7 mouse cellular contexts compared by ENCODE assay signal in genomic region chr15:84987020-84987815, GRCm38 (mm10). TPM values are rescaled to one million over a fixed set of nuclear protein-coding genes. Genes with fewer than 3 reads are reported as not detected.
A peak's percentile ranks its signal among the peaks of the same experiment; 100 is the strongest.
DNase-seq lines count a peak whose midpoint lies in the region; ATAC-seq and TF ChIP-seq lines count a peak whose summit lies in the region.

No protein-coding gene starts in this region.

- 1% methylated on average over 53 of the region's 53 CpGs for WGBS in bone marrow, adult 2 months
- under 1% methylated on average over 52 of the region's 53 CpGs for WGBS in forebrain, embryonic 13.5 days
- WGBS in intestine, embryonic 15.5 days, result under 1% methylated on average over 46 of the region's 53 CpGs

- peak; percentile 39 for DNase-seq in thymus, postnatal 0 days (ENCODE audit: low spot score)
- no peak for DNase-seq in thymus, postnatal 14 days
- peak; percentile 35 to 56 for DNase-seq in lung, postnatal 4 days
- peak; percentile 41 to 77 for DNase-seq in spleen, postnatal 4 days (ENCODE audit: low spot score in 2 of 2)

- H3K36me3 ChIP-seq in forebrain, embryonic 13.5 days (ENCODE audit: poor library complexity, severe bottlenecking), result 0 out of 2 replicates have a peak, but pooled peaks cover 3% of the 10 kb centered on the region
- no peaks in the 10 kb centered on the region for H3K36me3 ChIP-seq in intestine, embryonic 15.5 days

- H3K4me3 ChIP-seq in bone marrow, adult 2 months (replicated peaks; ENCODE audit: control insufficient read depth, low read depth, low read length), result peak overlapping the region; percentile 87
- peak overlapping the region; percentile 90 for H3K4me3 ChIP-seq in forebrain, embryonic 13.5 days
- peak overlapping the region; percentile 85 for H3K4me3 ChIP-seq in intestine, embryonic 15.5 days (replicated peaks)

- peak overlapping the region; percentile 93 for H3K9ac ChIP-seq in forebrain, embryonic 13.5 days
- H3K9ac ChIP-seq in intestine, embryonic 15.5 days, result peak overlapping the region; percentile 91

- TF ChIP-seq POLR2A in bone marrow, adult 2 months (IDR thresholded peaks at IDR 0.05; ENCODE audit: borderline replicate concordance, control insufficient read depth, low read depth, low read length), result no peak

- peak overlapping the region; percentile 89 for H3K4me2 ChIP-seq in forebrain, embryonic 13.5 days
- H3K4me2 ChIP-seq in intestine, embryonic 15.5 days (replicated peaks), result peak overlapping the region; percentile 84

- peak overlapping the region; percentile 83 for H3K27ac ChIP-seq in bone marrow, adult 2 months (ENCODE audit: control insufficient read depth, insufficient read depth, low read depth, low read length, poor library complexity)
- peak overlapping the region; percentile 66 for H3K27ac ChIP-seq in forebrain, embryonic 13.5 days
- H3K27ac ChIP-seq in intestine, embryonic 15.5 days, result peak overlapping the region; percentile 75

- H3K9me3 ChIP-seq in forebrain, embryonic 13.5 days (replicated peaks), result no peaks in the 10 kb centered on the region
- H3K9me3 ChIP-seq in intestine, embryonic 15.5 days, result no peaks in the 10 kb centered on the region

- H3K27me3 ChIP-seq in forebrain, embryonic 13.5 days, result peaks cover 4% of the 10 kb centered on the region
- H3K27me3 ChIP-seq in intestine, embryonic 15.5 days (replicated peaks), result no peaks in the 10 kb centered on the region

- H3K4me1 ChIP-seq in bone marrow, adult 2 months (ENCODE audit: control insufficient read depth, insufficient read depth, low read length), result peaks cover 3% of the 10 kb centered on the region; the same call in 1 of the 2 replicates
- peaks cover 43% of the 10 kb centered on the region for H3K4me1 ChIP-seq in forebrain, embryonic 13.5 days
- H3K4me1 ChIP-seq in intestine, embryonic 15.5 days (replicated peaks), result peaks cover 25% of the 10 kb centered on the region

- no peak for TF ChIP-seq CTCF in bone marrow, adult 2 months (IDR thresholded peaks at IDR 0.05; ENCODE audit: control insufficient read depth, insufficient read depth, low read length)

- ATAC-seq in forebrain, embryonic 13.5 days, result peak; percentile 56
- ATAC-seq in intestine, embryonic 15.5 days, result peak; percentile 74

RNA-seq across cellular contexts. Expression of gene 5031439G07Rik, which starts 1.1 kb away (rescaled TPM):
- 4.1 and 6.2 TPM in 2 replicates for polyA plus RNA-seq in thymus, postnatal 0 days (2015; fragmentation: Nextera tagmentation; extraction: Ambion mirVana)
- 11.9 and 14.9 TPM in 2 replicates for polyA plus RNA-seq in bone marrow, adult 2 months (2011; ENCODE audit: insufficient read depth, insufficient read length, low replicate concordance, missing spikeins)
- polyA plus RNA-seq in forebrain, embryonic 13.5 days (2015; fragmentation: Nextera tagmentation; extraction: Ambion mirVana), result 14.1 and 14.7 TPM in 2 replicates
- 9.6 and 12.6 TPM in 2 replicates for polyA plus RNA-seq in intestine, embryonic 15.5 days (2015; fragmentation: Nextera tagmentation; extraction: Ambion mirVana)

RNA-seq across cellular contexts. Expression of gene Upk3a, which starts 29.7 kb away (rescaled TPM):
- 2.2 and 3.6 TPM in 2 replicates for polyA plus RNA-seq in thymus, postnatal 0 days (2015; fragmentation: Nextera tagmentation; extraction: Ambion mirVana)
- polyA plus RNA-seq in bone marrow, adult 2 months (2011; ENCODE audit: insufficient read depth, insufficient read length, low replicate concordance, missing spikeins), result not detected in 2 replicates
- 0.15 and 0.59 TPM in 2 replicates for polyA plus RNA-seq in forebrain, embryonic 13.5 days (2015; fragmentation: Nextera tagmentation; extraction: Ambion mirVana)
- polyA plus RNA-seq in intestine, embryonic 15.5 days (2015; fragmentation: Nextera tagmentation; extraction: Ambion mirVana), result 1.5 and 2.1 TPM in 2 replicates

RNA-seq across cellular contexts. Expression of gene Fam118a, which starts 41.5 kb away (rescaled TPM):
- polyA plus RNA-seq in thymus, postnatal 0 days (2015; fragmentation: Nextera tagmentation; extraction: Ambion mirVana), result 17.6 and 17.9 TPM in 2 replicates
- 2.0 and 8.7 TPM in 2 replicates for polyA plus RNA-seq in bone marrow, adult 2 months (2011; ENCODE audit: insufficient read depth, insufficient read length, low replicate concordance, missing spikeins)
- polyA plus RNA-seq in forebrain, embryonic 13.5 days (2015; fragmentation: Nextera tagmentation; extraction: Ambion mirVana), result 20.8 and 24.1 TPM in 2 replicates
- polyA plus RNA-seq in intestine, embryonic 15.5 days (2015; fragmentation: Nextera tagmentation; extraction: Ambion mirVana), result 29.2 and 29.9 TPM in 2 replicates
